Mouse (Mus musculus) left cerebral cortex, postnatal 36 days (tissue): ENCODE results near the gene Xrcc1. TPM values are rescaled to one million over a fixed set of nuclear protein-coding genes. Genes with fewer than 3 reads are reported as not detected.
"Not testable (repeated sequence)": the region's sequence is repeated elsewhere in the genome, so short reads cannot be mapped to it uniquely, and the experiment has no call there.

Experiments used
- DNase-seq, 2 experiments: peaks; one replicate each; pipeline ENCODE4 v3.0.0; 2021 to 2022; ENCODE audit warnings: low spot score in 2 of 2, mixed read lengths in 1 of 2
- intact Hi-C: fragments of 180-260 bp; cut with DNase I; formaldehyde crosslinking; loops from one replicate; pipeline ENCODE4 v1.15.1; 2025
- total RNA-seq, 2 experiments: library from RNA; stranded (reverse); gene quantifications; 2 replicates each; pipeline ENCODE4 v1.2.3; 2021

Xrcc1 gene
- total RNA-seq, 2 experiments from 2014 or later = 29.8 to 41.4 TPM

GRCm38 (mm10) chr7:24593621-24594308 lies 47.7 kb downstream of the Xrcc1 start:
- intact Hi-C loops = no loop called here

GRCm38 (mm10) chr7:24594309-24594803 lies 48.3 kb downstream of the Xrcc1 start:
- intact Hi-C loops = no loop called here
- no peak for DNase-seq

More at GRCm38 (mm10) chr7:24593621-24594308, 47.7 kb downstream of the Xrcc1 start:
- peak; percentile 55 to 68 for DNase-seq

DNA sequence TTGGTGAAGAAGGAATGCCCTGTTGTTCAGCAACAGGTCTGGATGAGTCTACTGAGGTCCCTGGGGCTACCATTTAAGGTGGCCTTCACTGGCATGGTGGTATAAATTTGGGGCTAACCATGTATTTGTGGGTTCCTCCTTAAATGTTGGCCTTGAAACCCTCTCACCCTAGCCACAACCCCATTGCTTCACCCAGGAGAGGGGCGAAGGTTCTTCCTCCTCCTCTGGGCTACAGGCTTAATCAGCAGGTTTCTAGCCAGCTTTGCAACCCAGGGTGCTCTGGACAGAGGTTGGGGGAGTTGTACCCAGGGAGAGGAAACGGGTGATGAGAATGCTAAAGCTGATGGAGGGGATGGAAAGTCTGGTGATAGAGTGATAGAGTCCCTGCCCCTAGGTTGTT lies 49.4 kb downstream of the Xrcc1 start:
- no peak for DNase-seq

GRCm38 (mm10) chr7:24598121-24598520 lies 52.0 kb downstream of the Xrcc1 start:
- intact Hi-C loops = no loop called here
- no peak for DNase-seq

More for the DNA sequence above, 49.4 kb downstream of the Xrcc1 start:
- intact Hi-C loops = no loop called here

- DNase-seq = no peak
- intact Hi-C loops = no loop called here
Measured at GRCm38 (mm10) chr7:24599211-24600067, 53.4 kb downstream of the Xrcc1 start.

GRCm38 (mm10) chr7:24600941-24601597 lies 55.0 kb downstream of the Xrcc1 start:
- DNase-seq = peak; percentile 93 to 94
- intact Hi-C loops = loop anchor here (1.0 kb wide), 1 partner anchor 61 kb away; no protein-coding TSS in a partner anchor

- intact Hi-C loops = no loop called here
- no peak for DNase-seq
Measured at GRCm38 (mm10) chr7:24605561-24605960, 59.5 kb downstream of the Xrcc1 start.

GRCm38 (mm10) chr7:24606046-24606445 lies 60.0 kb downstream of the Xrcc1 start:
- DNase-seq = no peak
- intact Hi-C loops = no loop called here

- no peak for DNase-seq
- intact Hi-C loops = no loop called here
Measured at GRCm38 (mm10) chr7:24608017-24608416, 61.9 kb downstream of the Xrcc1 start.

- intact Hi-C loops = no loop called here
- DNase-seq = no peak
Measured at GRCm38 (mm10) chr7:24608561-24608960, 62.5 kb downstream of the Xrcc1 start.

- intact Hi-C loops = no loop called here
- no peak for DNase-seq
Measured at GRCm38 (mm10) chr7:24610144-24610878, 64.2 kb downstream of the Xrcc1 start, which contains the start of gene Phldb3. Phldb3 (plus strand) TSS chr7:24610763.

- intact Hi-C loops = no loop called here
- no peak for DNase-seq
Measured at GRCm38 (mm10) chr7:24610879-24611494, 64.9 kb downstream of the Xrcc1 start.

- intact Hi-C loops = no loop called here
- no peak for DNase-seq
Measured at GRCm38 (mm10) chr7:24611709-24612108, 65.6 kb downstream of the Xrcc1 start.

- DNase-seq = no peak
- intact Hi-C loops = no loop called here
Measured at GRCm38 (mm10) chr7:24612308-24612910, 66.3 kb downstream of the Xrcc1 start.

GRCm38 (mm10) chr7:24614816-24615215 lies 68.7 kb downstream of the Xrcc1 start:
- no peak for DNase-seq
- intact Hi-C loops = no loop called here

DNA sequence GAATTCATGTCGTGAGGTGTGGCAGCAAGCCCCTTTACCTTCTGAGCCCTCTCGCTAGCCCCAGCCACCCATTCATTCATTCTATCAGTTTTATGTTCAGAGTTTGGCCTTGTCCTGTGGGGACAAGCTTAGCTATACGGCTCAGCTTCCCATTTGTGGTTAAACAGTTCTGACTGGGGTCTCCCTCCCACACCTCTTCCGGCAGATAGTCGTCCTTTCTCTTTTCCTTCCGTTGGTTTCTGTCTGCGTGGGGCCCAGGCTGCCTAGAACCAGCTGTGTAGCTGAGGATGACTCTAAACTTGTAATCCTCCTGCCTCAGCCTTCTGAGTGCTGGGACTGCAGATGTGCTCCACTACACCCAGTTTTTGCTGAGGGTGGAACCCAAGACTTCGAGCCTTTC lies 71.7 kb downstream of the Xrcc1 start:
- intact Hi-C loops = no loop called here
- no peak for DNase-seq

- DNase-seq, intact Hi-C loops: not testable (repeated sequence)
Measured at GRCm38 (mm10) chr7:24618374-24618773, 72.3 kb downstream of the Xrcc1 start.

GRCm38 (mm10) chr7:24619671-24620397 lies 73.7 kb downstream of the Xrcc1 start:
- intact Hi-C loops = no loop called here

More at GRCm38 (mm10) chr7:24619671-24620397, 73.7 kb downstream of the Xrcc1 start:
- DNase-seq = no peak
